Mouse (Mus musculus) embryonic fibroblast, embryonic 13.5 days (primary cell): ENCODE results near the gene Aplp2.

Experiments used
- CTCF ChIP-seq: IDR thresholded peaks from 2 replicates; pipeline ENCODE4 v1.5.1; 2011; ENCODE audit warnings: mild to moderate bottlenecking, control low read depth, low read length, moderate library complexity, borderline replicate concordance; ENCODE audit not compliant: insufficient read depth
- POLR2A ChIP-seq: IDR thresholded peaks from 2 replicates; pipeline ENCODE4 v1.6.1; 2011; ENCODE audit warnings: low read depth, mild to moderate bottlenecking, control low read depth, low read length, moderate library complexity

DNA sequence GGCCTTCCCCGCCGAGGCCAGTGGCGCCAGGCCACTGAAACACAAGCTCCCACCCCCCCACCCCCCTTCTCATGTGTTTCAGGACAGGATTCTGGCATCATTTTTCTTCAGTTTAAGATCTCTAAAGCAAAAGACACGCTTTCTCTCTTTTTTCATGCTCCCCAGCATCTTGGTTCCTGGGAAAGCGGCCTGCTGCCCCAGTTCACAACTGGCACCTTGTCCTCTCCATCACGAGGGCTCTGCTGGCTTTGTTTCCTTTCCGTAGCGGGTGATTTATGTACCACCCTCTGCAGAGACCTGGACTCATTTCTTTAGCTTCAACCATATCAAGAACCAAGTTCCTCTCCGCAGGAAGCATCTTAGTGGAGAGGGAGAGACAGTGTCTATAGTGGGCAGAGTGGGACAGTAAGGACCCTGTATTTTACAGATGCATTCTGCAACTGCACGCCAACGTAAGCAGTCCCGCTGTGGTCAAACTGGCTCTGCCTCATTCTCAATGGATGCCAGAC lies 939 bp upstream of the Aplp2 start:
- TF ChIP-seq POLR2A = no peak
- TF ChIP-seq CTCF = no peak
